Mouse (Mus musculus): Measurements from ENCODE around the gene Ecm1.
"Not testable (repeated sequence)": the region's sequence is repeated elsewhere in the genome, so short reads cannot be mapped to it uniquely, and the experiment has no call there.

Ecm1 gene

DNA sequence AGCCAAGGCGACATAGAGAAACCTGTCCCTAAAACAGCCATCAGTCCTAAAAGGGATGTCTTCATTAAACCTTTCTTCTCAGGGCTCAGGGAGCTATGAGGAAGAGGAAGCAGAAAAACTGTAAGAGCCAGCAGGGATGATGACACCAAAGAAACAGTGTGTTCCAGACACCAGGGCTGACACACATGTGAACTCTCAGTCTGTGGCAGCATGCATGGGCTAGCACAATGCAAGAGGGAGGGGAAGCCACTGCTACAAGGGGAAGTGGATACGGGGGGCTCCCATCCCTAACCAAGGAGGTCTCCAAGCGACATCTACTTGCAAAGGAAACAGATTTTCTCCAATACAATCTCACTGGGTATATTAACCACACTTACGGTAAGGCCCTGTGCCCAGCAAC is 33.1 kb downstream of the Ecm1 start:
- DNase-seq (ENCODE audit: low read depth, low spot score): no peak
- Histone ChIP-seq H3K27me3 (ENCODE audit: control insufficient read depth, insufficient read depth, low read length, poor library complexity, severe bottlenecking) (no peaks in the 10 kb centered on the region), H3K36me3 (ENCODE audit: control insufficient read depth, insufficient read depth, low read length, poor library complexity, severe bottlenecking) (no peaks in the 10 kb centered on the region)

DNA sequence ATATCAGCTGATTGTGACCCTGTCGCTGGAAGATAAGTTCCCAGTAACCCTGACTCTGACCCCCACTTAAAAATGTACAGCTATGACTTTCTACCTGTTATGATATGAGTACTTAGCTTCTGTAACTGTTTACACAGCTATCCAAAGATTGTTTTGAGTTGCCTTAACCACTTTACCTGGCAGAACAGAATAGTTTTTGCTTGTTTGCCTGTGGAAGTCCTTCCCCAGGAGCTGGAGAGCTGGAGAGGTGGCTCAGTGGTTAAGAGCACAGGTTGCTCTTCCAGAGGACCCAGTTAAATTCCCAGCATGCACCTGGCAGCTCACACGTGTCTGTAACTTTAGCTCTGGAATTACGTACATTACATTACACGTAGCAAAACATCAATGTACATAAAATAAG is 34.8 kb downstream of the Ecm1 start:
- no peak for DNase-seq (ENCODE audit: low read depth, low spot score)
- H3K27me3 ChIP-seq (ENCODE audit: control insufficient read depth, insufficient read depth, low read length, poor library complexity, severe bottlenecking): no peaks in the 10 kb centered on the region
- no peaks in the 10 kb centered on the region for H3K36me3 ChIP-seq (ENCODE audit: control insufficient read depth, insufficient read depth, low read length, poor library complexity, severe bottlenecking)

- Histone ChIP-seq H3K27me3 (ENCODE audit: control insufficient read depth, insufficient read depth, low read length, poor library complexity, severe bottlenecking) (no peaks in the 10 kb centered on the region), H3K36me3 (ENCODE audit: control insufficient read depth, insufficient read depth, low read length, poor library complexity, severe bottlenecking) (no peaks in the 10 kb centered on the region)
- DNase-seq (ENCODE audit: low read depth, low spot score): no peak
Measured at GRCm38 (mm10) chr3:95703276-95703675, 36.1 kb downstream of the Ecm1 start.

GRCm38 (mm10) chr3:95701877-95702540 is 37.4 kb downstream of the Ecm1 start:
- Histone ChIP-seq H3K36me3 (ENCODE audit: control insufficient read depth, insufficient read depth, low read length, poor library complexity, severe bottlenecking) (no peaks in the 10 kb centered on the region), H3K27me3 (ENCODE audit: control insufficient read depth, insufficient read depth, low read length, poor library complexity, severe bottlenecking) (no peaks in the 10 kb centered on the region)
- no peak for DNase-seq (ENCODE audit: low read depth, low spot score)

- DNase-seq (ENCODE audit: low read depth, low spot score): no peak
- Histone ChIP-seq H3K27me3 (ENCODE audit: control insufficient read depth, insufficient read depth, low read length, poor library complexity, severe bottlenecking) (no peaks in the 10 kb centered on the region), H3K36me3 (ENCODE audit: control insufficient read depth, insufficient read depth, low read length, poor library complexity, severe bottlenecking) (no peaks in the 10 kb centered on the region)
Measured at GRCm38 (mm10) chr3:95701085-95701484, 38.3 kb downstream of the Ecm1 start.

DNA sequence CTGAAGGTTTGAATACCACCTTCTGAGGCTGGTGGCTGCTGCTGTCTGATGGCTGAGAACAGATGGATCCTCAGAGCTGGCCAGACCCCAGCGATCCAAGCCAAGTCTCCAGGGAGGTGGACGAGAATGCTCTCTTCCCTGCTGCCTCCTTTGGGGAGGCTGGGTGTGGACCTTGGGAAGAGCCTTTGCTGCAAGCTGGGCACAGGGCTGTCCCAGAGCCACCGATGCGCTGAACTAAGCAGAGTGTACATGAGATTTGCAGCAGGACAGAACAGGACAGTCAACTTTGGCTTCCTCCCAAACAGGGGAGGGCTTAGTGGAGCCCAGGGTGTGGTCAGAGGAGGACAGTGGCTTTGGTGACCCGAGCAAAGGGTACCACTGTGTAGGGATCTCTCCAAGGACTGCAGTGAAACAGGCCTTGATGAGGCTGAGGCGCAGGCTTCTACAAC is 39.1 kb downstream of the Ecm1 start:
- H3K36me3 ChIP-seq (ENCODE audit: control insufficient read depth, insufficient read depth, low read length, poor library complexity, severe bottlenecking): no peaks in the 10 kb centered on the region
- no peak for DNase-seq (ENCODE audit: low read depth, low spot score)
- H3K27me3 ChIP-seq (ENCODE audit: control insufficient read depth, insufficient read depth, low read length, poor library complexity, severe bottlenecking): no peaks in the 10 kb centered on the region

GRCm38 (mm10) chr3:95698286-95698685 is 41.1 kb downstream of the Ecm1 start:
- no peak for DNase-seq (ENCODE audit: low read depth, low spot score)
- H3K36me3 ChIP-seq (ENCODE audit: control insufficient read depth, insufficient read depth, low read length, poor library complexity, severe bottlenecking): no peaks in the 10 kb centered on the region
- H3K27me3 ChIP-seq (ENCODE audit: control insufficient read depth, insufficient read depth, low read length, poor library complexity, severe bottlenecking): no peaks in the 10 kb centered on the region

DNA sequence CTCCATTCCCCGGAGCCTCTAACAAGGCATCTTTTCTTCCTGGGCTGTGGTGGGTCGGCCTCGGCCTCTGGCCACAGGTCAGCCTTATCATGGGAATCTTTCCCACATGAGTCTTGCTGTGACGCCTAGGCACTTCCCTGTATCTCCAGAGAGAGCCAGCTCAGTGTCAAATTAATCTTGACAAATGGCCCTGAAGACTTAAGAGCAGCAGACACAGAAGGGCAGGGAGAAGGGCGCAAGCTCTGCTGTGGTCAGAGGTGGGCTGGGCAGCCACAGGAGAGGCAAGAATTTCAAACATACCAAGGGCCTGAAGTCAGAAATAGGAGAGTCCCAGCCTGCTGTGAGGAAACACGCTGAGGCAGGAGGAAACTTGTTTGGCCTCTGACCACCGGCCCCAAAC is 43.0 kb downstream of the Ecm1 start:
- Histone ChIP-seq H3K36me3 (ENCODE audit: control insufficient read depth, insufficient read depth, low read length, poor library complexity, severe bottlenecking) (no peaks in the 10 kb centered on the region), H3K27me3 (ENCODE audit: control insufficient read depth, insufficient read depth, low read length, poor library complexity, severe bottlenecking) (no peaks in the 10 kb centered on the region)
- no peak for DNase-seq (ENCODE audit: low read depth, low spot score)

DNA sequence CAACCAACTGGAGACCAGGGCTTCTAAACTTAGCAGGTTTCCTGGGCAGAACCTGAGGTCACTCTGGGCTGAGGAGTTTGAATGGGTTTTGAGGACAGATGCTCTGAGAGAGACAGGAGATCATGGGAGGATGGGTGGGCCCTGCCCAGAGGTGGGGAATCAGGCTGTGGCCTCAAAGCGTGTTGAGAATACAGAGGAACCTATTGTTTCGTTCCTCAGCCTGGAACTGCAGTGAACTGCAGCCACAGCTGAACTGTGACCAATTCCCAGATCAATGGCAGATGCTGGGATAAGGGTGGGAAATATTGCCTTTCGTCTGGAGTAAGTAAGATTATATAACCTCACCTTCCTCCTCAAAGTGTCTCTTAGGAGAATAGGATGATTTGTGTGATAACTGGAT is 43.6 kb downstream of the Ecm1 start:
- Histone ChIP-seq H3K27me3 (ENCODE audit: control insufficient read depth, insufficient read depth, low read length, poor library complexity, severe bottlenecking) (no peaks in the 10 kb centered on the region), H3K36me3 (ENCODE audit: control insufficient read depth, insufficient read depth, low read length, poor library complexity, severe bottlenecking) (no peaks in the 10 kb centered on the region)
- DNase-seq (ENCODE audit: low read depth, low spot score): no peak

- no peaks in the 10 kb centered on the region for H3K27me3 ChIP-seq (ENCODE audit: control insufficient read depth, insufficient read depth, low read length, poor library complexity, severe bottlenecking)
- DNase-seq (ENCODE audit: low read depth, low spot score): peak; percentile 37
- H3K36me3 ChIP-seq (ENCODE audit: control insufficient read depth, insufficient read depth, low read length, poor library complexity, severe bottlenecking): no peaks in the 10 kb centered on the region
Measured at GRCm38 (mm10) chr3:95694808-95695703, 44.3 kb downstream of the Ecm1 start.

- no peak for DNase-seq (ENCODE audit: low read depth, low spot score)
Measured at GRCm38 (mm10) chr3:95693821-95694807, 45.3 kb downstream of the Ecm1 start.

DNA sequence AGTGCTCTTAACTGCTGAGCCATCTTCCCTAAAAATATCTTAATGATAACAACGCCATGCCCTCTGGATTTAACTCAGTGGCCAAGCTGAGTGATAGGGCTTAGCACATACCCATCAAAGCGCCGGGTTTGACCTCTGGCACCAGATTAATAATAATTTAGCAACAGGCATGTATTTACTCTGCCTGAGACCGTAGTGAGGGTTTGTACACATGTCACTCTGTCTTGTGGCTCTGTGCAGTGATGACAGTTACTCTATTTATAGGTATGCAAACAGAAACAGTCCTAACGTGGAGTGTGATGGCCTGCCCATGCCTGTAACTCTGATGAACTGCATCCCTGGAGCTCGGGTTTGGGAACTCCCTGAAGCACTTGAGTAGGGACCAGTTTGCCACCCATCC is 46.7 kb downstream of the Ecm1 start:
- no peaks in the 10 kb centered on the region for H3K36me3 ChIP-seq (ENCODE audit: control insufficient read depth, insufficient read depth, low read length, poor library complexity, severe bottlenecking)
- peak; percentile 49 for DNase-seq (ENCODE audit: low read depth, low spot score)
- H3K27me3 ChIP-seq (ENCODE audit: control insufficient read depth, insufficient read depth, low read length, poor library complexity, severe bottlenecking): no peaks in the 10 kb centered on the region

More at GRCm38 (mm10) chr3:95693821-95694807, 45.3 kb downstream of the Ecm1 start:
- Histone ChIP-seq H3K36me3 (ENCODE audit: control insufficient read depth, insufficient read depth, low read length, poor library complexity, severe bottlenecking) (no peaks in the 10 kb centered on the region), H3K27me3 (ENCODE audit: control insufficient read depth, insufficient read depth, low read length, poor library complexity, severe bottlenecking) (no peaks in the 10 kb centered on the region)

GRCm38 (mm10) chr3:95690552-95690951 is 48.8 kb downstream of the Ecm1 start:
- not testable (repeated sequence) for H3K36me3 ChIP-seq (ENCODE audit: control insufficient read depth, insufficient read depth, low read length, poor library complexity, severe bottlenecking); DNase-seq (ENCODE audit: low read depth, low spot score); H3K27me3 ChIP-seq (ENCODE audit: control insufficient read depth, insufficient read depth, low read length, poor library complexity, severe bottlenecking)

DNA sequence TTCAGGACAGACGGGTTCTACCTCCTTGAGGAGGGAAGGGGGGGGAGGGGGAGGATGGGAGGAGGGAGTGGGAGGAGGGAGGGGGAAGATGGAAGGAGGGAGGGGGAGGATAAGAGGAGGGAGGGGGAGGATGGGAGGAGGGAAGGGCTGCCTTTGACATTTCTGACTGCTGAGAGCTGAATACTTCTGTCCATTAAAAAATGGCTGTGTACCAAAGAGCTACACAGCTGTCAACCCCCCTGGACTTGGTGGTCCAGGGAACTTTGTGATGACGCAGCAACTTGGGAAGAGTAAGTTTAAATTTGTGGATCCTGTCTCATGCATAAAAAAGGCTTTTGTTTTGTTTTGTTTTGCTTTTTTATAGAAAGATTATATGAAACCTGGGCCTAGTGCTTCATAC is 49.4 kb downstream of the Ecm1 start:
- no peak for DNase-seq (ENCODE audit: low read depth, low spot score)
- Histone ChIP-seq H3K36me3 (ENCODE audit: control insufficient read depth, insufficient read depth, low read length, poor library complexity, severe bottlenecking) (no peaks in the 10 kb centered on the region), H3K27me3 (ENCODE audit: control insufficient read depth, insufficient read depth, low read length, poor library complexity, severe bottlenecking) (peaks cover 1% of the 10 kb centered on the region; the same call in 1 of the 2 replicates)

Measured in splenic B cell, adult 2 months (primary cell).